ENCODE assay signal across 11 mouse cellular contexts in genomic region chr13:110555529-110556319, GRCm38 (mm10).
DNase-seq lines count a peak whose midpoint lies in the region; ATAC-seq and TF ChIP-seq lines count a peak whose summit lies in the region.
"Had no signal": no experiment of that assay in that cellular context is flagged by ENCODE, and none has a peak within 500 bp of the region (broad histone marks: within the 10 kb centered on the region; RNA-seq: fewer than 3 reads in every experiment).

No protein-coding gene starts in this region.

- H3K27me3 ChIP-seq in heart, embryonic 10.5 days (ENCODE audit: insufficient read depth, poor library complexity, severe bottlenecking), result no peaks in the 10 kb centered on the region
- no peaks in the 10 kb centered on the region for H3K27me3 ChIP-seq in kidney, embryonic 16.5 days (ENCODE audit: insufficient read depth, low read length)
- no peaks in the 10 kb centered on the region for H3K27me3 ChIP-seq in midbrain, embryonic 15.5 days (replicated peaks)
- H3K27me3 ChIP-seq: neural tube, embryonic 15.5 days had no signal

- H3K4me1 ChIP-seq in heart, embryonic 10.5 days, result peaks cover 5% of the 10 kb centered on the region; the same call in 1 of the 2 replicates
- peaks cover 9% of the 10 kb centered on the region; the same call in 1 of the 2 replicates for H3K4me1 ChIP-seq in kidney, embryonic 16.5 days (ENCODE audit: insufficient read depth, low read length)
- peaks cover 2% of the 10 kb centered on the region; the same call in 1 of the 2 replicates for H3K4me1 ChIP-seq in midbrain, embryonic 15.5 days

- no peaks in the 10 kb centered on the region for H3K9me3 ChIP-seq in heart, embryonic 10.5 days
- no peaks in the 10 kb centered on the region for H3K9me3 ChIP-seq in kidney, embryonic 16.5 days (ENCODE audit: low read length)
- no peaks in the 10 kb centered on the region for H3K9me3 ChIP-seq in midbrain, embryonic 15.5 days
- H3K9me3 ChIP-seq: neural tube, embryonic 15.5 days had no signal

- DNase-seq in heart, embryonic 10.5 days (ENCODE audit: low spot score), result no peak
- no peak for DNase-seq in heart, adult 11 months
- no peak for DNase-seq in left cerebral cortex, adult 2 months (ENCODE audit: extremely low spot score in 1 of 2, low spot score in 2 of 2)
- DNase-seq in left cerebral cortex, postnatal 14 days (ENCODE audit: low spot score in 2 of 2), result no peak
- peak; percentile 11 for DNase-seq in ZHBTc4 (ENCODE audit: low read depth, low spot score)
- DNase-seq: left cerebral cortex, postnatal 4 days; spleen, adult 18-20 months had no signal

- intact Hi-C loops in left cerebral cortex, adult 2 months (cut with DNase I), result loop anchor here (1.0 to 5.0 kb wide), 3 partner anchors 72 to 412 kb away; partner anchors contain the start of gene Plk2
- intact Hi-C loops in left cerebral cortex, postnatal 14 days (cut with DNase I), result loop anchor here (2.0 to 10.0 kb wide), 4 partner anchors 63 to 859 kb away; no protein-coding TSS in a partner anchor

- no peak overlapping the region for H3K9ac ChIP-seq in kidney, embryonic 16.5 days (replicated peaks; ENCODE audit: low read length)
- no peak overlapping the region for H3K9ac ChIP-seq in midbrain, embryonic 15.5 days
- H3K9ac ChIP-seq: neural tube, embryonic 15.5 days had no signal

- H3K4me3 ChIP-seq in heart, embryonic 10.5 days, result no peak overlapping the region
- no peak overlapping the region for H3K4me3 ChIP-seq in left cerebral cortex, adult 2 months
- no peak overlapping the region for H3K4me3 ChIP-seq in kidney, embryonic 16.5 days (ENCODE audit: low read length)
- no peak overlapping the region for H3K4me3 ChIP-seq in midbrain, embryonic 15.5 days
- H3K4me3 ChIP-seq: neural tube, embryonic 15.5 days had no signal

- peak overlapping the region; percentile 36; the same call in 1 of the 2 replicates for H3K27ac ChIP-seq in heart, embryonic 10.5 days
- H3K27ac ChIP-seq in left cerebral cortex, adult 2 months, result peak overlapping the region; percentile 79
- peak overlapping the region; percentile 63; the same call in 1 of the 2 replicates for H3K27ac ChIP-seq in kidney, embryonic 16.5 days (ENCODE audit: low read length)
- H3K27ac ChIP-seq in midbrain, embryonic 15.5 days, result no peak overlapping the region
- H3K27ac ChIP-seq: neural tube, embryonic 15.5 days had no signal

- no peak for ATAC-seq in kidney, embryonic 16.5 days (ENCODE audit: low FRiP score, low TSS enrichment)
- no peak for ATAC-seq in midbrain, embryonic 15.5 days (replicated peaks)
- ATAC-seq in CD4-positive, CD25-positive, alpha-beta regulatory T cell, adult 4 months, result no peak

- 82% methylated on average over 7 of the region's 7 CpGs for WGBS in heart, embryonic 10.5 days
- WGBS in kidney, embryonic 16.5 days, result 63% methylated on average over 7 of the region's 7 CpGs
- 84% methylated on average over 7 of the region's 7 CpGs for WGBS in midbrain, embryonic 15.5 days

- H3K4me2 ChIP-seq in kidney, embryonic 16.5 days (replicated peaks; ENCODE audit: low read depth, low read length), result no peak overlapping the region
- no peak overlapping the region for H3K4me2 ChIP-seq in midbrain, embryonic 15.5 days
- H3K4me2 ChIP-seq: neural tube, embryonic 15.5 days had no signal

- no peak for TF ChIP-seq CTCF in left cerebral cortex, adult 2 months (IDR thresholded peaks at IDR 0.05)

- H3K36me3 ChIP-seq in heart, embryonic 10.5 days, result no peaks in the 10 kb centered on the region
- H3K36me3 ChIP-seq in kidney, embryonic 16.5 days (ENCODE audit: insufficient read depth, low read length), result no peaks in the 10 kb centered on the region
- no peaks in the 10 kb centered on the region for H3K36me3 ChIP-seq in midbrain, embryonic 15.5 days (replicated peaks)
- H3K36me3 ChIP-seq: neural tube, embryonic 15.5 days had no signal
